Mouse (Mus musculus): ENCODE data around the gene Ugt2b36. TPM values are rescaled to one million over a fixed set of nuclear protein-coding genes. Genes with fewer than 3 reads are reported as not detected.

Ugt2b36 gene
- polyA plus RNA-seq, 1 experiment from 2014 or later = not detected

Other genes with a start within 250 kb of the Ugt2b36 start
- 0.09 and 1.1 TPM in 2 replicates for gene Ugt2b34, start 185.6 kb downstream of the Ugt2b36 start, polyA plus RNA-seq (2015; fragmentation: Nextera tagmentation; extraction: Ambion mirVana)
- not detected in 2 replicates for gene Ugt2b1, start 166.0 kb downstream of the Ugt2b36 start, polyA plus RNA-seq (2015; fragmentation: Nextera tagmentation; extraction: Ambion mirVana)
- gene Ugt2b35, start 91.7 kb downstream of the Ugt2b36 start, polyA plus RNA-seq (2015; fragmentation: Nextera tagmentation; extraction: Ambion mirVana) = not detected in 2 replicates
- 0.44 TPM in 1 of 2 replicates, not detected in the other for gene Ugt2b5, start 47.8 kb upstream of the Ugt2b36 start, polyA plus RNA-seq (2015; fragmentation: Nextera tagmentation; extraction: Ambion mirVana)
- not detected in 2 replicates for gene Ugt2b37, start 162.2 kb upstream of the Ugt2b36 start, polyA plus RNA-seq (2015; fragmentation: Nextera tagmentation; extraction: Ambion mirVana)
- gene Ugt2a3, start 244.6 kb upstream of the Ugt2b36 start, polyA plus RNA-seq (2015; fragmentation: Nextera tagmentation; extraction: Ambion mirVana) = not detected in 2 replicates

All from lung, embryonic 16.5 days (tissue).